Mouse (Mus musculus) gastrocnemius, postnatal 14 days (tissue): ENCODE results near the gene Gstp3. TPM values are rescaled to one million over a fixed set of nuclear protein-coding genes. Genes with fewer than 3 reads are reported as not detected.
A peak's percentile ranks its signal among the peaks of the same experiment; 100 is the strongest.
"Not testable (repeated sequence)": the region's sequence is repeated elsewhere in the genome, so short reads cannot be mapped to it uniquely, and the experiment has no call there.

Experiments
- DNase-seq: peaks from one replicate; pipeline ENCODE4 v3.0.0; 2021; ENCODE audit warnings: mixed read lengths
- intact Hi-C: fragments of 180-260 bp; cut with DNase I; formaldehyde crosslinking; loops from one replicate; pipeline ENCODE4 v1.15.1; 2025; ENCODE audit warnings: low total_unique reads
- total RNA-seq, 2 experiments: library from RNA; stranded (reverse); gene quantifications; 2 replicates each; pipeline ENCODE4 v1.2.3; 2021

Gstp3 gene
- total RNA-seq, 2 experiments from 2014 or later, result not detected

DNA sequence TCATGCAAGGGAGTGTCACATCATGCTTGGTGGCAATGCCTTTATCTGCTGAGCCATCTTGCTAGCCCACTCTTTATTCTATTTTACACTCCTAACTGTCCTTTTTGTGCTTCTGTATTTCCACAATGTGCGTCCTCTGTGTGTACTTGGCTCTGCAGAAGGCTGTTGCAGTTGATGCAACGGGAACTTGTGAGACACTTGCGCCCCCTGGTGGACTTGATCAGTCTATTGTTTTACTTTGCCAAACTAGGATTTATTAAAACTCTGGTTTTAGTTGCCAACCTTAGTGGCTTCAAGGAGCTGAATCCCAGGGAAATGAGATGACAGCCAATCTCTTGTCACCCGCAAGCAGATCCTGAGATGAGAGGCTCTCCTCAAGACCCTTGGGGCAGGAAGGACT, 11.5 kb downstream of the Gstp3 start:
- intact Hi-C loops, result no loop called here
- peak; percentile 83 for DNase-seq

- intact Hi-C loops, result no loop called here
- DNase-seq, result no peak
Measured at GRCm38 (mm10) chr19:4046866-4047254, 12.5 kb downstream of the Gstp3 start.

- intact Hi-C loops, result no loop called here
- peak; percentile 75 for DNase-seq
Measured at GRCm38 (mm10) chr19:4045966-4046865, 13.2 kb downstream of the Gstp3 start, which contains the start of gene Gstp2. Gstp2 (minus strand) TSS chr19:4046023.

- DNase-seq, intact Hi-C loops: not testable (repeated sequence)
Measured at GRCm38 (mm10) chr19:4044109-4044508, 15.3 kb downstream of the Gstp3 start.

DNA sequence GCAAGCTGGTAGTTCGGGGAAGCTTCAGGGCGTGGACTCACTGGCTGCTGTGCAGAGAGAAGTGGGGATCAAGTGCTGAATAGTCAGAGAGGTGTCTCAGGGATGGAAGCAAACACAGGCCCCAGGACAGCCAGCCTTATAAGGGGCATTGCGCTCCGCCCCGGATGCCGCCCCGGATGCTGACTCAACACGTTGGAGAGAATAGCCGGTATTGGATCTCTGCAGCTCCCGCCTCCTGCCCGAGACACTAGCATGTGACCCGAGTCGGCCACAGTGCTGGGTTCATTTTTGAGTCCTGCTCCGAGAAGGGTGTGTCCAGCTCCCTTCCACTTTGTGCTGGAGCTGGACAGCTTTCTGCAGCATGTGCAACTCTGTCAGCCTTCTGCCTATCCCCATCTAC, 17.2 kb downstream of the Gstp3 start:
- intact Hi-C loops, result no loop called here
- DNase-seq, result peak; percentile 67

DNA sequence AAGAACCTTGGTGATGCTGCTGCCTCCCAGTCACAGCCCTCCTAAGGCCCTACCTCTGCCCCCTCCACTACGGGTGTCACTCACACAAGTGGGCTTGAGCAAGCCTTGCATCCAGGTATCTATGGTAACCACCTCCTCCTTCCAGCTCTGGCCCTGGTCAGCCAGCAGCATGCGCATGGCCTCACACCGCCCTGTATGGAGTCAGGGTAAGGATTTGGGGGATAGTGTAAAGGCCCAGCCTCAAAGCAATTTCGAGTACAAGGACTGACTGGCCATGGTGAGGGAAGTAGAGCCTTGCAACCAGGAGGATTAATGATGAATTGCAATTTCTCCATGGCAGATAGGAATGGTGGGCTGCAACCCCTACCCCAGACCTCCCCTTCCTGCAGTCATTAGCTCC, 17.9 kb downstream of the Gstp3 start:
- intact Hi-C loops, DNase-seq: not testable (repeated sequence)

DNA sequence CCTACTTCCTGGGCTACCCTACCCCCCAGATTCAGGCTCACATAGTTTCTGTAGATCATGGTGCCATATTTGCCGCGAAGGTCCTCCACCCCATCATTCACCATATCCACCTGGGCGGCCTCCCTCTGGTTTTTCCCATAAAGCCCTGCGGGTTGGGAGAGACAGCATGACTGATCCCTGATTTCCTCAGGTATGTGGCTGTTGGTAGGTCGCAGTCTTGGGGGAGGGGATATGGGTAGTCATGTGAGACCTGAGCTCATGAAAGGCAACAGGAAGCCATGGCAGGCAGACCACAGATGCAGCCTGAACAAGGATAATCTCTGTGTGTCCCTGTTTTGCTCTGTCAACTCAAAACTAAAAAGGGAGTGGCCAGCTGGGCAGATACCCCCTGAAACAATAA, 18.4 kb downstream of the Gstp3 start:
- DNase-seq, intact Hi-C loops: not testable (repeated sequence)

DNA sequence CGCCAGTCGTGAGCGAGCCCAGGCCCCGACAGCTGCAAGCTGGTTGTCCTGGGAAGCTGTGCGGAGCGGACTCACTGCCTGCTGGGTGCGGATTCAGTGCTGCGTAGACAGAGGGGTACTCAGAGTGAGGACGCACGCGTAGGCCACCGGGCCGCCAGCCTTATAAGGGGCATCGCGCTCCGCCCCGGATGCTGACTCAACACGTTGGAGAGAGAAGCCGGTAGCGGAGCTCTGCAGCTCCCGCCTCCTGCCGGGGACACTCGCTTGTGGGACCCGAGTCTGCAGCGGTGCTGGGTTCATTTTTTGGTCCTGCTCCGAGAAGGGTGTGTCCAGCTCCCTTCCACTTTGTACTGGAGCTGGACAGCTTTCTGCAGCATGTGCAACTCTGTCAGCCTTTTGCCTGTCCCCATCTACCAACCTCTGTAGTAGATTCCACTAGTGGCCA, 21.6 kb downstream of the Gstp3 start, which contains the start of gene Gstp1:
Gstp1 (minus strand) TSS at position 198 of the 445 bp plus-strand sequence.
- peak; percentile 92 for DNase-seq
- intact Hi-C loops, result no loop called here

GRCm38 (mm10) chr19:4037154-4037787, 22.1 kb downstream of the Gstp3 start:
- intact Hi-C loops, DNase-seq: not testable (repeated sequence)

- intact Hi-C loops, result no loop called here
Measured at GRCm38 (mm10) chr19:4036327-4037045, 22.9 kb downstream of the Gstp3 start.

GRCm38 (mm10) chr19:4033742-4034141, 25.6 kb downstream of the Gstp3 start:
- intact Hi-C loops, result no loop called here
- no peak for DNase-seq

More at GRCm38 (mm10) chr19:4036327-4037045, 22.9 kb downstream of the Gstp3 start:
- no peak for DNase-seq

GRCm38 (mm10) chr19:4033298-4033697, 26.1 kb downstream of the Gstp3 start:
- no peak for DNase-seq
- intact Hi-C loops, result no loop called here

GRCm38 (mm10) chr19:4032668-4033067, 26.7 kb downstream of the Gstp3 start:
- no peak for DNase-seq
- intact Hi-C loops, result no loop called here

- no peak for DNase-seq
- intact Hi-C loops, result no loop called here
Measured at GRCm38 (mm10) chr19:4027576-4027975, 31.8 kb downstream of the Gstp3 start.

DNA sequence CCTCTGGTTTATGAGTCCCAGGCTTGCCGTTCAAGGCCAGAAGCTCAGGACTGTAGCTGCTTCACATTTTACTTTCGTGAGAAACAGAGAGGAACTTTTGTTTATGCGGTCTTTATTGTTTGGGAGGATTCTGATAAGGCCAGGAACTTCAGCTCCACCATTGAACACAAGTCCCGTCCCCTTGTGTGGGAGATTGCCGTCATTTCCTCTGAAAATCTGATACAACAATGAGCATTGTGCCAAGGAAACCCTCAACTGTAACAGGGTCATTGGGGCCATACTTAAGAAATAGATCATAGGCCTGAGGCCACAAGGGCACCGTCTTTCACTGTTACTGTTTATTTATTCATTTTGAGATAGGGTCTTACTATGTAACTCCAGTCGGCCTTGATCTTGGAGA, 36.2 kb downstream of the Gstp3 start:
- no peak for DNase-seq
- intact Hi-C loops, result no loop called here

- peak; percentile 84 for DNase-seq
- intact Hi-C loops, result loop anchor here (1.0 to 5.0 kb wide), 2 partner anchors 30 to 63 kb away; partner anchors contain the start of gene Cabp2
Measured at GRCm38 (mm10) chr19:4018743-4019583, 40.4 kb downstream of the Gstp3 start.

DNA sequence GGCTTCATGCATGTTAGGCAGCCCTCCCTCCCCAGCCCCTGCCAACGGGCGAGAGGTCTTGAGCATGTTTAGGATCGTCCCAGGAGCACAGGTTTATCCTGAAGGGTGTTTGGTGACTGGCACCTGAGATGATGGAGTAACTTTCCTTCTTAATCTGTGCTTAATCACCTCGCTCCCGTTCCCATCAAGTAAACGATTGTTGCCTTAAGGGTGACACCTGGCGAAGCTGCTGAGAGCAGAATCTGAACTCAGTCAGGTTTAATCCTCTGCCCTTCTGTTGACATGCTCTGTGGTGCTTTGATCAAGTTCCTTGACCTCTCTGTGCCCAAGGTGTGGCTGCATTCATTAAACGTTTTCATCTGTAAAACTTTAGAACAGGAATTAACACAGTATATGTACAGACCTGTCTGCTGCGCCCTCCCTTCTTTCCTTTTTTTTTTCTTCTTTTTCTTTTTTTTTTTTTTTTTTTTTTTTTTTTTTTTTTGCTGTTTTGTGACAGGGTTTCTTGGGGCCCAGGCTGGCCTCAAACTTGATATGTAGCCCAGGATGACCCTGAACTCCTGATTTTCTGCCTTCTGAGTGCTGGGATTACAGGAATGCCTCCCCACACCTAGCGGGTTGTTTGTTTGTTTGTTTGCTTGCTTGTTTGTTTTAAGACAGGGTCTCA, 41.3 kb downstream of the Gstp3 start:
- DNase-seq, result no peak
- intact Hi-C loops, result loop anchor here (5.0 kb wide), 1 partner anchor 64 kb away; the partner anchor contains the start of gene Cabp2

DNA sequence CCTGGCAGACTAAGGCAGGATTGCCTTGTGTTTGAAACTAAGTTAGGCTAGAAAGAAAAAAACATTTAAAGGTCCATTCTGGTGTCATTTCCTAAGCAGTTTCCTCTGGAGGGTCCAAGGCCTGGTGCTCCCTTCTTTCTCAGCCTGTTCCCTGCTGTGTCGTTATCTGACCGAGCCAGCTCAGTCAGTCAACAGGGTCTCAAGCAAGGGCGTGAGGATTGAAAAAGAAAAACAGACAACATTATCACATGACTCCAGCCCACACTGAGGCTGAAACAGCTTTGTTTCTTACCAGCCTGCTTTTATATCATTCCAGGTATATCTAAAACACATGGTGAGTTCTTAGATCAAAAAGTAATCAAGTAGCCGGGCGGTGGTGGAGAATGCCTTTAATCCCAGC, 43.7 kb downstream of the Gstp3 start:
- intact Hi-C loops, result loop anchor here (5.0 kb wide), 1 partner anchor 67 kb away; the partner anchor contains the start of gene Cabp2
- no peak for DNase-seq
